8 mouse cellular contexts compared by ENCODE assay signal in the genomic region with DNA sequence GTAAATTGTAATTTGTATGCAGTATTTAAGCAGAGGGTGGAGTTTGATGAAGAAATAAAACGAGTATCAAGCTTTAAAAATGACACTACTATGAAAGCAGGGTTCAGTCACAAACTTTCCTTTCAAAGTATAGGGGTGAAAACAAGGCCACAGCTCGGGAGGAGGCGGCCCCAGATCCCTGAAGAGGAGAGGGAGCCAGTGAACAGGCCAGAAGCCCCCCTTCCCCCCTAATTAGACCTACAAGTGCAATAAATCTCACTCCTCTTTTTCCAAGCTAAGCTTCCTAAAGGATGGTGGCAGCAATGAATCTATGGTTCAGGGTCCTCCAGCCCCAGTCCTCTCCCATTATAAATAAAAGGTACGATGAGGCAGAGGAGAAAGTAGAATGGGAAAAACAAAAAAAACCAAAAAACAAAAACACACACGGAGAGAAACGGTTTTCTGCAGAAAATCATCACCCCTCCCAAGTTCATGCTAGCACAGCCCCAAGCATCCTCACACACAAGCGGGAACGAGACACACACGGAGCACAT. TPM values are rescaled to one million over a fixed set of nuclear protein-coding genes. Genes with fewer than 3 reads are reported as not detected.
DNase-seq lines count a peak whose midpoint lies in the region; ATAC-seq and TF ChIP-seq lines count a peak whose summit lies in the region.

No protein-coding gene starts in this region.

- peak overlapping the region; percentile 83 for H3K4me3 ChIP-seq in heart, embryonic 13.5 days
- 0 out of 2 replicates have a peak overlapping the region, but pooled peaks have one; percentile 4 for H3K4me3 ChIP-seq in E14TG2a.4 (replicated peaks; ENCODE audit: low read length)
- H3K4me3 ChIP-seq in forebrain, embryonic 11.5 days (ENCODE audit: low read depth, low read length), result peak overlapping the region; percentile 89
- peak overlapping the region; percentile 59 for H3K4me3 ChIP-seq in liver, embryonic 12.5 days

- WGBS in heart, embryonic 13.5 days, result 3% methylated on average over 9 of the region's 9 CpGs
- under 1% methylated on average over 9 of the region's 9 CpGs for WGBS in forebrain, embryonic 11.5 days
- 4% methylated on average over 9 of the region's 9 CpGs for WGBS in liver, embryonic 12.5 days (ENCODE audit: insufficient replicate concordance)

- peak overlapping the region; percentile 91 for H3K4me2 ChIP-seq in heart, embryonic 13.5 days
- H3K4me2 ChIP-seq in forebrain, embryonic 11.5 days (ENCODE audit: low read depth, low read length, severe bottlenecking), result peak overlapping the region; percentile 58
- peak overlapping the region; percentile 71 for H3K4me2 ChIP-seq in liver, embryonic 12.5 days

- peak overlapping the region; percentile 96 for H3K27ac ChIP-seq in heart, embryonic 13.5 days (replicated peaks)
- peak overlapping the region; percentile 100 for H3K27ac ChIP-seq in forebrain, embryonic 11.5 days (ENCODE audit: low read depth, low read length)
- no peak overlapping the region for H3K27ac ChIP-seq in liver, embryonic 12.5 days

- no peaks in the 10 kb centered on the region for H3K9me3 ChIP-seq in heart, embryonic 13.5 days
- H3K9me3 ChIP-seq in E14TG2a.4 (ENCODE audit: low read length), result no peaks in the 10 kb centered on the region
- H3K9me3 ChIP-seq in forebrain, embryonic 11.5 days (ENCODE audit: control insufficient read depth, low read length), result no peaks in the 10 kb centered on the region
- no peaks in the 10 kb centered on the region for H3K9me3 ChIP-seq in liver, embryonic 12.5 days (replicated peaks)

- TF ChIP-seq CTCF in E14TG2a.4 (conservative IDR thresholded peaks at IDR 0.05; ENCODE audit: low read length), result no peak

- H3K9ac ChIP-seq in heart, embryonic 13.5 days, result peak overlapping the region; percentile 93
- peak overlapping the region; percentile 100 for H3K9ac ChIP-seq in forebrain, embryonic 11.5 days (ENCODE audit: low read length)
- H3K9ac ChIP-seq in liver, embryonic 12.5 days, result no peak overlapping the region

- no peak for ATAC-seq in heart, embryonic 13.5 days (ENCODE audit: extremely low read depth, insufficient number of reproducible peaks, low FRiP score, low TSS enrichment)
- no peak for ATAC-seq in forebrain, embryonic 11.5 days (replicated peaks; ENCODE audit: low FRiP score)
- no peak for ATAC-seq in liver, embryonic 12.5 days

- DNase-seq in heart, adult 9 months (ENCODE audit: low spot score in 2 of 2), result no peak
- DNase-seq in forebrain, embryonic 11.5 days (ENCODE audit: low spot score), result peak; percentile 61
- DNase-seq in frontal cortex, postnatal 10 days (ENCODE audit: low spot score in 2 of 2), result no peak
- DNase-seq in thymus, postnatal 14 days, result no peak
- no peak for DNase-seq in natural killer cell, adult 2 months (ENCODE audit: low spot score in 2 of 2)

- peaks cover 26% of the 10 kb centered on the region for H3K4me1 ChIP-seq in heart, embryonic 13.5 days
- peaks cover 31% of the 10 kb centered on the region for H3K4me1 ChIP-seq in E14TG2a.4 (replicated peaks; ENCODE audit: low read depth, low read length)
- H3K4me1 ChIP-seq in forebrain, embryonic 11.5 days (replicated peaks; ENCODE audit: control insufficient read depth, insufficient read depth, low read length), result no peaks in the 10 kb centered on the region
- H3K4me1 ChIP-seq in liver, embryonic 12.5 days, result peaks cover 10% of the 10 kb centered on the region

- peaks cover 51% of the 10 kb centered on the region for H3K27me3 ChIP-seq in heart, embryonic 13.5 days (replicated peaks)
- peaks cover 75% of the 10 kb centered on the region for H3K27me3 ChIP-seq in E14TG2a.4 (ENCODE audit: insufficient read depth, low read length)
- H3K27me3 ChIP-seq in forebrain, embryonic 11.5 days (ENCODE audit: control insufficient read depth, insufficient read depth, low read length), result peaks cover 10% of the 10 kb centered on the region
- H3K27me3 ChIP-seq in liver, embryonic 12.5 days (replicated peaks), result peaks cover 95% of the 10 kb centered on the region

- 0 out of 2 replicates have a peak, but pooled peaks cover 5% of the 10 kb centered on the region for H3K36me3 ChIP-seq in heart, embryonic 13.5 days
- H3K36me3 ChIP-seq in E14TG2a.4 (ENCODE audit: insufficient read depth, low read length), result no peaks in the 10 kb centered on the region
- no peaks in the 10 kb centered on the region; the same call in 1 of the 2 replicates for H3K36me3 ChIP-seq in forebrain, embryonic 11.5 days (ENCODE audit: control insufficient read depth, insufficient read depth, low read length)
- H3K36me3 ChIP-seq in liver, embryonic 12.5 days, result no peaks in the 10 kb centered on the region

RNA-seq across cellular contexts. Expression of a gene that starts 2.2 kb away (rescaled TPM):
- 4.1 and 4.6 TPM in 2 replicates for polyA plus RNA-seq in heart, embryonic 13.5 days (2015; fragmentation: Nextera tagmentation; extraction: Ambion mirVana)
- 110 and 122 TPM in 2 replicates for polyA plus RNA-seq in forebrain, embryonic 11.5 days (2014; fragmentation: Nextera tagmentation; extraction: Ambion mirVana)
- polyA plus RNA-seq in liver, embryonic 12.5 days (2016; fragmentation: Nextera tagmentation; extraction: Ambion mirVana), result 1.5 and 1.7 TPM in 2 replicates

Comparison
In these comparisons a context has a peak if more than half of its experiments do, and no peak if none do; other contexts are left out.
1. H3K4me3 ChIP-seq: peak in every context shown above with its lines; median percentile 89 in forebrain, embryonic 11.5 days; 83 in heart, embryonic 13.5 days; 59 in liver, embryonic 12.5 days; 4 in E14TG2a.4.
2. RNA of a gene that starts 2.2 kb away (polyA plus RNA-seq): 110 to 122 TPM in forebrain, embryonic 11.5 days; 4.1 to 4.6 TPM in heart, embryonic 13.5 days and 1.5 to 1.7 TPM in liver, embryonic 12.5 days; every median in the first group is over 10 times any median in the second.
3. Peak in every context shown above with its lines, with median percentiles within 50 percentile points of each other: H3K4me2 ChIP-seq.